Mouse (Mus musculus): ENCODE results near the gene Nfil3.

Nfil3 gene

DNA sequence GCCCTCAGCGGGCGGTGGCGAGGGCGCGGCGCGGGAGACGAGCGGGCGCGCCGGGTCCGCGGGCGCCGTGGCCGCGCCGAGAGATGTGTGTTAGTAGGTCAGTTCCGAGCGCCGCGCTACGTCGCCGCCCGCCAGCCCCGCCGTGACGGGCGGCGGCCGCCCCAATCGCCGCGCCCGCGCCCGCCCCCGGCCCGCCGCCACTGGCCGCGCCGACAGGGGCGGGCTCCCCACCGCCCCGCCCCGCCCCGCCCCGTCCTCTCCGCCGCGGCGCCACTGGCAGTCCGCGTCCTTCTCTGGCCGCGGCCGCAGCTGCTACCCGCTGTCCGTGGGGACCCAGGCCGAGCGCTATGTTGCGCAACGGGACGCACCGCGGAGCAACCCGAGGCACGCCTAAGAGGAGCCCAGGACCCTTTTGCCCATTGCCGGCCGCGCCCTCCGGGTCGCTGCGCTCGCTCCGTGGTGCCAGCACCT is at the start of gene Nfil3:
Gene Nfil3, minus strand, starts transcription at position 123 of the 471 bp plus-strand sequence.
- no peak for DNase-seq (ENCODE audit: extremely low read depth, low read depth)

DNA sequence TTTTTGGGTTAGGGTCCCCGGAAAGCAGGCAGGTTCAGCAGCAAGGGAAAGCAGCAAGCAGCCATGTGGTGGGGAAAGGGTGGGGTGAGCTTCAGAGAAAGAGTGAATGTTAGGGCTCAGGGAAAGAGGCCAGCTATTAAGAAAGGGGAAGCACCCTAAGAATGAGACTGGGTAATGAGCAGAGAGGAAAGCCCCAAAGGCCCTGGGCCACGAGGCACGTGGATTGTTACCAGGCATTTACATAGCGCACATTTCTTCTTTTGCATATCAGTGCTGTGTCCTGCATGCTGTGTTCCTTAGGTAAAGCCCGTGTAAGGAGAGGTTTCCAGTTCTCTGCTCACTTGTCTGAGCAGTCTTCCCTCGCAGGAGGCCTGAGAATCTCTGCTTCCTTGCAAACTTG is 43.4 kb upstream of the Nfil3 start:
- no peak for DNase-seq (ENCODE audit: extremely low read depth, low read depth)

DNA sequence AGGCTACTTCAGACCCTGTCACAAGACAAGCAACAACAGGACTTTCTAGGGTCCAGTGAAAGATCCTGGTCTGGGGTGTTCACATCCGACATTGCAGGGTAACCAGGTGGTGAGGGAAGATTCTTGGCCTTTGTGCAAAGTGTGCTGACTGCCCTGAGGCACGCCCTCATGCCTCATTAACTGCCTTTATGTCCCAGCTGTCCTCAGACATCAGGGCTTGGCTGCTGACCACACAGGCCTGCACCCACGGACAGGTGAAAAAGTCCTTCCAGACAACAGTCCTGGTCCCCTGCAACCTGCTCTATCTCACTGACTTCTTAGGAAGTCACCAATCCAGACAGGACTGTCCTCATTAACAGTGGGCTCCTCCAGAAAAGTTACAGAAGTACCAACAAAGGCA is 39.4 kb upstream of the Nfil3 start:
- DNase-seq (ENCODE audit: extremely low read depth, low read depth) = no peak

DNA sequence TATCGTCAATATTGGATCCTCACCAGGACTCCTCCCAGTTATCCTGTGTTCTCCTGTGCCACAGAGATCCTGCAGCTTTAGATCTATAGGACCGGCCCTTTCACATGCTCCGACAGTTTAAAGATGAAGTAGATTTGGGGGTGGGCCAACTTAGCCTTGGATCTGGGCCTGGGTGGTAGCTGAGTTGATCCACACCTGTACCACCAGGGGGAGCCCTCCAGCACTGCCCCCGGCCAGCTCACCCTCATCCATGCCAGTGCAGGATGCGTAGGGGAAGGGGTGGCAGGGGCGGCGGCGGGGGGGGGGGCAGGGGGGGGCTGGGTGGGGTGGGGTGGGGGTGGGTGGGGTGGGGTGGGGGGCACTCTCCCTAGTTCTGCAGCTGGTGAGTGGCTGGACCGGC is 38.7 kb upstream of the Nfil3 start:
- no peak for DNase-seq (ENCODE audit: extremely low read depth, low read depth)

DNA sequence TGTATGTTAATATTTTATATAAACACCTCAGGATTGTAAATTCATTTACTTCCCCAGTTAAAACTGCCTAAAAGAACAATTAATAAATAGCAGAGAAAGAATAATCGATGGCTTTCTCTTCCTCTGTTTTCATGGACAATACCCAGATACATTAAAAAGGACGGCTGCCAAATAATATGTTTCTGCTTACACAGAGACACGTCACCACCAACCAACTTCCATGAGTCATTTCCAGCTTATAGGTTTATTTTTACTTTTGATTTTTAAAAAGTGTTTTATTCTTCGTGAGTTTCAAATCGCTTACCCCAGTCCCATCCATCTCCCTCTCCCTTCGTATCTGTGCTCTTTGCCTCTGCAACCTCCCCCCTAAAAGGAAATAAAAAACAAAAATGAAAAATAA is 38.1 kb upstream of the Nfil3 start:
- DNase-seq (ENCODE audit: extremely low read depth, low read depth) = no peak

DNA sequence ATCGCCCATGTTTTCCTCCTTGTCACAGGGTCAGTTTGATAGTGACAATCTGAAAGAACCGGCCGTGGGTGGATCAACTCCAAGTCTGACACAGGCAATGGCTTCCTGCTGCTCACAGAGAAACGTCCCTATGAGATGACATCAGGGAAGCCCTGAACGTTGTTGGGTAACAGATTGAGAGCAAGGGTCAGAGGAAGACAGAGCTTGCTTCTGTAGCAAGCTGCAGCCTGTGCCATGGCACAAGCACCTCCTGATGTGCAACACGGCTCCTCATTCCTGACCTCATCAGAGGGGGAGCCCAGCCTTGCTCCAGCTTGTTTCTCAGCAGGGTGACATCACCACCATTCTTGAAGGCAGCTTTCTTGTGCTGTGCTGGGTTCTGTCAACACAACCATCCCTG is 37.1 kb upstream of the Nfil3 start:
- DNase-seq (ENCODE audit: extremely low read depth, low read depth) = no peak

DNA sequence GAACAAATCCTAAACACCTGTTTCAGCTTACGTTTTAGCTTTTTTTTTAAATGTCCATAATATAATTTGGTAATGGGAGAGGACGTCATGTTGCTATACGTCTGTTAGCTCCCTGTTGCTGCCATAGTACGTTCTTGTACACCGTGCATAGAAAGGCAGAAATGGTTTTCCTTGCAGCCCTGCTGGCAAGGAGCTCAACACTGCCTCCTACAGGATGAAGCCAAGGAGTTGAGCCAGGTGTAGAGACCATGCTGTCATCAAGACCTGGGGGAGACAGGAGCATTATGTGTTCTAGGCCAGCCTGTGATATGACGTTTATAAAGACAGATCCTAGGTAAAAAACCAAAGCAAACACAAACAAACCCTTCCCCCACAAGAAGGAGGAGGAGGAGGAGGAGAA is 36.2 kb upstream of the Nfil3 start:
- DNase-seq (ENCODE audit: extremely low read depth, low read depth) = no peak

DNA sequence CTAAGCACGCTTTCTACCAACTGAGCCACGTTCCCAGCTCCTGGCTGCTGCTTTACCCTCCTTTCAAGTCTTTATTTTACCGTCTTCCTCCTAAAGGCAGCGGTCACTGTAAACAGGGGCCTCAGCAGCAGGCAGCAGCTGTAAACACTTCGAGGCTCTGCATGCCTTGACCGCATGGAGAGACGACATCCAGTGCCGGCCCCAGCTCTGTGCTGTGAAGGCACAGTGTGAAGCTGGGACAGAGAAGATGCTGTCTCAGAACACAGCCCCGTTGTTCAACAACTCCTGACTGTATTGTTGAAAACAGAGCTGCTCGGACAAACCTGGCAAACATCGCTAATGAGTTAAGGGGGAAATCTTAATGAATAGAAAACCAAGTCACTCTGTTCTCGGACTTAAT is 30.6 kb upstream of the Nfil3 start:
- DNase-seq (ENCODE audit: extremely low read depth, low read depth) = no peak

DNA sequence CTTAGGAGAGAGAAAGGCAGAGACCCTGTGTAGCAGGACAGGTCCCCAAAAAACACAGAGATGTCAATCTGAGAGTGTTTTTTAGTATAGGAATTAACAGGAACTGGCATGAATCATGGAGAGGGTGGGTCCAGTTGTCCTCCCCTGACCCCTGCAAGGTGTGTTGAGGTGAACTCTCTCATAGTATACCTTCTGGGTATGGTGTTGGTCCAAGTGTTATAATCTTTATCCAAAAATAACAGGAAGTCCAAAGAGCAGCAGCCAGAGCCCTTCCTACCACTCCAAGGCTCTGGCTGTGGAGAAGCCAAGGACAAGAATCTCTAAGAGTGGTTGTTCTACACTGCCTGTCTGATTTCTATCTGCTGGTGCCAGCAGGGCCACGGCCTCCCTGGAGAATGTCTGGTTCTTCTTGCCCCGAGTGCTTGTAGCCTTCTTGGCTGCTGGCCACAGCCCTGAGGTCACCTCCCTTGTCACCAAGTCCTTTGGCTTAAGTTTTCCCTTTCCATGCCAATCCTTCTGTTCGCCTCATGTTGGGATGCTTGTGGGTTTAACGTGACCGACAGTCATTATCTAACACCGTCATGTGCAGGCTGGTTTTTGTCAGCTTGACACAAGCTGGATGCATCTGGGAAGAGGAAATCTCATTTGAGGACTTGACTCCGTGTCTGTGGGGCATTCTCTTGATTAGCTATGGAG is 27.8 kb upstream of the Nfil3 start:
- DNase-seq (ENCODE audit: extremely low read depth, low read depth) = no peak

DNA sequence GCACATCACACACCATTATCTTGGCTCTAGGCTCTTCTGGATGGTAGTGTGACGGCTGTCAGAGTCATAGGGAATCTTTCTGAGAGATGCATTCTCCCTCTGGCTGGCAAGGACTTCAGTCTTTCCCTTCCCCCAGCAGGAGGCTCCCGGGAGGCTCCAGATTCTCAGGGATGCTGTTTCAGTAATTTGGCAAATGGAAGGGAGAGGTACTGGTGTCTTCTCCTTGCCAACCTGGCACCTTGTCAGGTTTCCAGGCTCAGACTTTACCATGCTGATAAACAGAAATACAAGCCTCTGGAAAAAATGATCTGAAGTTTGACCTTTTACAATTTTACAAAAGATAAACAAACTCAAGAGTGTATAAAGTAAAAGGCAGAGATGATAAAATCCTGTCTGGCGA is 26.9 kb upstream of the Nfil3 start:
- DNase-seq (ENCODE audit: extremely low read depth, low read depth) = no peak

DNA sequence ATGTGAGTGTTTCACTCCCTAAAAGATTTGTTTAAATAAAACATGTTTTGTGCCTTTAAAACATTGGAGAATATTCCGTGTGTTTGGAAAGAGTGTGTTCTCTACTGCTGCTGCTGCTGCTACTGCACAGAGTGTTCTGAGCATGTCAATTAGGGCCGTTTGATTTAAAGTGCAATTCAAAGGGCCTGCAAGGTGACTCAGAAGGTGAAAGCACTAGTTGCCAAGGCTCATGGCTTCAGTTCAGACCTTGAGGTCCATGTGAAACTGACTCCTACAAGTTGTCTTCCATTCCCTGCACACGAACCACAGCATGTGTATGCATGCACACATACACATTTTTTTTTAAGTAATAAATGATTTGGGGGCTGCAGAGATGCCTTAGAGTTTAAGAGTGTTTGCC is 22.4 kb upstream of the Nfil3 start:
- no peak for DNase-seq (ENCODE audit: extremely low read depth, low read depth)

DNA sequence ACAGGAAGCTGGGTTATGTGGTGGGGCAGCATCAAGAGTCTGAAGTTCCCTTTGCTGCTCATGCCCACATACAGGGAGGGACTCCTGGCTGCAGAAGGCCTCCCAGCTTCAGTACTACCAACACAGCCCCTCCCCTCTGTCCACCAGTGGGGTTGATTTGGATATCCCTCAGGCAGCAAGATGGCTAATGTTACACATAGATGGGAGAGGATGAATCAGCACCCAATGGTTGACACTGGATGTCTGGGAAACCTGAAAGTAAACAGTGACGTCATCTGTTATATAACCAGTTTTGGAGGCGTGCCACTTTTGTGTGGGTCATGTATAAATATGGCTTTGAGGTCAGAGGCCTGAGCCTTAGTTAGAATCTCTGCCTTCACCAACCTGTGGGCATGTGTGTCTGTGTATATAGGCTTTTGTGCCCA is 20.6 kb upstream of the Nfil3 start:
- no peak for DNase-seq (ENCODE audit: extremely low read depth, low read depth)

DNA sequence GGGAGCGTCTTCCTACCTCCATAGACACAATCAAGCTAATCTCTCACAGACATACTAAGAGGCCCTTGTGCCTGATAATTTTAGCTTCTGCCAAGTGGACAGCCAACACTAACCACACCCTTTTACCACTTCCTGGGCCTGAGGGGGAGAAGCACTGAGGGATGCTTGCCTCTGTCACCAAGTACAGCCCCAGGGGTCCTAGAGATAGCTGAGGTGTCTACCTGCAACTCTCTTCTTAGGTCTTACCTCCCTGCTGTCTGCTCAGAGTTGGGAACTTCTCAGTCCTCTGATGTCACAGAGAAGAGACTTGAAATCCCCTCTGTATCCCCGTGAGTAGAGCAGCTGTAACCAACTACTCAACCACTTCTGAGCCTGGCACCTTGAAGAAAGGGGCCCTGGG is 19.6 kb upstream of the Nfil3 start:
- DNase-seq (ENCODE audit: extremely low read depth, low read depth) = no peak

DNA sequence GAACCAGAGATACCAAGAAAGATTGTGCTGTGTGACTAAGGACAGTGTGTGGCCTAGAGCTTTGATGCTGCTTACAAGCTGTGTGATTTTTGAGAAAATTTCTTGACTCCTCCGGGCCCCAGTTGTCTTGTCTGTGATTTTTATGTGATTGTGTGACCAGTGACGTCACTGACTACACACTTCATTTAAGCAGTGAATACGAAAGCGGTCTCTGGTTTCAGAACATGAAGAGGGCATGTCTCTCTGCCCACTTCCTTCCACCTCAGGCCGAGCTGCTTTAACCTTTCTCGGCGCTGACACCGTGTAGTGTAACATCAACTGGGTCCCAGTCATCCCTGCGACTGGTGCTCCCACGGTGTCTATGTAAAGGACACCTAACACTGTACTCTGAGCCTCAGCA is 17.7 kb upstream of the Nfil3 start:
- DNase-seq (ENCODE audit: extremely low read depth, low read depth) = no peak

DNA sequence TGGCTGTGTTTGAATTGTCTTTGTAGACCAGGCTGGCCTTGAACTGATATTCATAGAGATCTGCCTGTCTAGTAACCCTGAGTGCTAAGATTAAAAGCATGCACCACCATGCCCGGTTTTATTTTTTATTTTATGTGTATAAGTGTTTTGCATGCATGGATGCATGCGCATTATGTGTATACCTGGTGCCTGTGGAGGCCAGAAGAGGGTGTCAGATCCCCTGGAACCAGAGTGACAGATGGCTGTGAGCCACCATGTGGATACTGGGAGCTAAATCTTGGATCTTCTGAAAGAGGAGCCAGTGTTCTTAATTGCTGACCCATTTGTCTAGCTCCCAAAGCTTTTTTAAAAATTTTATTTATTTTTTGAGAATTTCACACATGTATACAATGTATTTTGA is 16.9 kb upstream of the Nfil3 start:
- no peak for DNase-seq (ENCODE audit: extremely low read depth, low read depth)

DNA sequence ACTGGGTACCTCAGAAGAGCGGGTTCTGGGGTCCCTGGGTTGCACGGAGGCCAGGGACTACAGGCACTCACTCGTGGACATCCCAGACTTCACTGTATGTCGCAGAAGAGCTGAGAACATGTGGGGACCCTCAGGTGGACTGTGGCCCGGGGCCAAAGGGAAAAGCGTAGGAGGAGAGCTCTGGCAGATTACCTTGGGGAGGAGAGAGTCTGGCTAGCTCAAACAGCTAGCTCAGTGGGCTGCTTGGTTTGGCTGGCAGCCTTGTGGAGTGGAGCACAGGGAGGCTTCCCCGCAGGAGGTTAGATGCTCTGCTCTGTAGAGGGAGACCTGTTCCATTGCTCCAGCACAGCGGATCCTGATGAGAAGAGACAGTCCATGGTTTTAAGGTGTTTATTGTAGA is 15.3 kb upstream of the Nfil3 start:
- no peak for DNase-seq (ENCODE audit: extremely low read depth, low read depth)

DNA sequence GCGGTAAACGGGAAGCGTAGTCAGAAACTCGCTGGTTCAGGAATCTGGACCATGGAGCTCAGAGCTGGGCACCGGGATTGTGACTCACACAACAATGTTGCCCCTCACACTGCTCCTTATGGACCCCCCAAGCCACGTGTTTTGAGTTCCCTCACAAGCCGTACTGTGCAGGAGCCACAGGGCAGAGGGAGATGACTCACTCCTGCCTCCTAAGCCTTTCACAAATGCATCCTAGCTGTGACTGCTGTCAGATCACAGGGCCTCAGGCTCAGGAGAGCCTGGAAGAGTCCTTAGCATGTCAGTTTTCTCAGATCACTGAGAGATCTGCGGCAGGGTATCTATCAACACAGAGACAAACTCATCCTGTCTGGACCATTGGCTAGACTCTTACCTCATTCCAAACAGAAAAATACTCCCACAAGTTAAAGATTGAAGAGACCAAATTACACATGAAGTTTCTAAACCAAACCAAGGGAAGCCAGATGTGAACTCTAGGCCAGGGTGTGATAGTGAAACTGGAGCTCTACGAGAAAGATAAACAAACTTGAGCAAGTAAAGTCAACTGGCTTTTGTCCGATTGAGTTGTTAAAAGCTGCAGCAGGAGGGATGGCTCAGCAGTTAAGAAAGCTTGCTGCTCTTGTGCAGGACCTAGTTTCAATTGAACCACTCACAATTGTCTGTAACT is 13.5 kb upstream of the Nfil3 start:
- no peak for DNase-seq (ENCODE audit: extremely low read depth, low read depth)

DNA sequence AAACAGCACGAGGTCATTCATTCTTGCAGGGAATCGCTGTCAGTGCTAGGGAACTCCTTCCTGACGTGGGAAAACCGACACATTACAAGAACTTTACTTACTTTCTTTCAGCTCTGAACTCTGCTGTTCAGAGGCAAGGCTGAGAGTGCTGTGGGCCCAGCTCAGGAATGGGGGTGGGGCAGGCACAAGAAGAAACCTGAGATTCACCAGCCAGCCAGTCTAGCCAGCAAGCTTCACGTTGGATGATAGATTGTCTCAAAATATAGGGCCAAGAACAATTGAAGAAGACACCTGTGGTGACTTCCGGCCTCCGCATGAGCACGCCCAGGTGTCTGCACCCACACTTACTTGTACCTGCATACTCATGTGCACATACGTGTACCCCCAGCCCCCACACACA is 9.3 kb upstream of the Nfil3 start:
- DNase-seq (ENCODE audit: extremely low read depth, low read depth) = no peak

DNA sequence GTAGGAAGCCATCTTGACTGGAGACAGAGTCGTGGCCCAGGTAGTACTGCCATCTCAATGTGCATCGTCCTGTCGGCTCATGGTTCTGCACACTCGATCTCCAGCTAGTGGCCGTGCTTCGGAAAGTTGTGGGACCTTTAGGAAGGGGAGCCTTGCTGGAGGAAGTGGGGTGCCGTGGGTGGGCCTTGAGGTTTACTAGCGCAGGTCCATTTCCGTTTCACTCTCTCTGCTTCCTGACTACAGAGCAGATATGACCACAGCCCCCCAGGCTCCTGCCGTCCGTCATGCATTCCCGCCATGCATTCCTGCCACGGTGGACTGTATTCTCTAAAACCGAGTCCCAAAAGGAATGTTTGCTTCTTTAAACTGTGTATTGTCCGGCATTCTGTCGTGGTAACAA is 8.1 kb upstream of the Nfil3 start:
- no peak for DNase-seq (ENCODE audit: extremely low read depth, low read depth)

DNA sequence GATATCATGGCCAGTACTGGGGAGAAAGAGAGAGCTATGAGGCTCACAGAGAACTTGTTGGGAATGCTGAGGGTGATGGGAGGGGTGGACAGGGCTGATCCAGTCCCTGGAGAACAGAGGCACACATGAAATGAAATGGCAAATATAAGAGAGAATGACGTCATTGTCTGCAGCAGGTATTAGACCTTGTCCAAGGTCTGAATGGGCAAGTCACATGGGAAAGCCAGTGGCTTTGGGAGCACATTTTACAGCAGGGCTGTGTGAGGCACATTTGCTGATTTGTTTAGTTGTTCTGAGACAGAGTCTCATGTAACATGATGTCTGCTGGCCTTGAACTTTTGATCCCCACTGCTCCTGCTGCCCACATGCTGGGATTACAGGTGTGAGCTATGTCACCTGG is 7.0 kb upstream of the Nfil3 start:
- no peak for DNase-seq (ENCODE audit: extremely low read depth, low read depth)

DNA sequence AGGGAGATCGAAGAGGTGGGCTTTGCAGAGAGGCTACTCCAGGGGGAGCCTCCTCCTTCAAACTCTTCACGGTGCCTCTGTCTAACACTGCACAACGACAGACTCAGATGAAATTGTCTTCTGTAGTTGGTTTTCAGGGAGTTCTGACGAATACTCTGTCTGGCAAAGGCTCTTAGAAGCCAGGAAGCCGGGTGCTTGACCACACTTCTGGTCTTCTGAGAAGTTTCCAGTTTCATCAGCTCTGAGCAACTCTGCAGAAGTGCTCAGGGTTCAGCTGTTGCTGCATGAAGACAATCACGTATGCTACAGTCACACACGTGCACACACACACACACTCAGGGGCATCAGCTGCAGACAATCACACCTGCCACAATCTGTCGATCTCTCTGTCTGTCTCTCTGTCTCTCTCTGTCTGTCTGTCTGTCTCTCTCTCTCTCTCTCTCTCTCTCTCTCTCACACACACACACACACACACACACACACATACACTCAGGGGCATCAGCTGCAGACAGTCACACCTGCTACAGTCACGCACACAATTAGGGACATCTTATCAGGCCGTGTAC is 5.4 kb upstream of the Nfil3 start:
- DNase-seq (ENCODE audit: extremely low read depth, low read depth) = no peak

DNA sequence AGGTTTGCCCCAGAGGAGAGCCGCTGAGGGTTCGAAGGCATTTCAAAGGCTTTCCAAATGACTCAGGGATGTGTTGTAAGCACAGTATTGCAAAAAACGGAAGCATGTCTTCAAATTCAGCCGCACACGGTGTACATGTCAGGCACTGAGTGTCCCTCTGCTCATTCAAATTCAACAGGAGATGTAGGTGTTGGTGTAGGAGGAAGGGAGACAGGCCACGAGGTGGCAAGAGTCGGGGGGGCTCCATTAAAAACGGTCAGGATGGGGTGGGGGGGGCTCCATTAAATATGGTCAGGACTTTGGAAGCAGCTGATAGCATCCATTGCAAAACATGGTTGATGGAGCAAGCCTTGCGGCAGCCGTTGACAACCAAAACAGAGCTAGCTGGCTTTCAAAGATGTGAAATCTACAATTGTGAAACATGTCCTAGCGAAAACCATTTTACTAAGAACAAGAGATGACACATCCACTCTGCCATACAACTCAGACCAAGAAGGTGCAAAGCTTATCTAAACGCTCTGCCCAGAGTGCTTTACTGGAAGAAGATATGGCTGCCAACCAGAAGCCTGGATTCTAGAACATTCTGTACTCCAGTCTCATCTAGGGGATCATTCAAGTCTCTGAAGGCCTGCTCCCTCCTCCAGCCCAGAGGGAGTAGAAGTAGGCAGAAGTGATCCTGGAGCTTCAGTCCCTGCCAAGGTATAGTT is 4.8 kb upstream of the Nfil3 start:
- no peak for DNase-seq (ENCODE audit: extremely low read depth, low read depth)
